30 mouse cellular contexts compared by ENCODE assay signal in genomic region chr13:63405151-63405550, GRCm38 (mm10).
DNase-seq lines count a peak whose midpoint lies in the region; ATAC-seq and TF ChIP-seq lines count a peak whose summit lies in the region.
"Had no signal": no experiment of that assay in that cellular context is flagged by ENCODE, and none has a peak within 500 bp of the region (broad histone marks: within the 10 kb centered on the region; RNA-seq: fewer than 3 reads in every experiment).

No protein-coding gene starts in this region.

- H3K27ac ChIP-seq in lung, embryonic 14.5 days (ENCODE audit: low read depth): no peak overlapping the region
- H3K27ac ChIP-seq: embryonic facial prominence, embryonic 10.5 days; embryonic facial prominence, embryonic 13.5 days; forebrain, embryonic 12.5 days; forebrain, embryonic 15.5 days; heart, embryonic 13.5 days; hindbrain, embryonic 14.5 days; hindbrain, postnatal 0 days had no signal

- ATAC-seq in lung, embryonic 14.5 days (ENCODE audit: insufficient read depth): no peak
- ATAC-seq: forebrain, embryonic 15.5 days; hindbrain, postnatal 0 days; Patski had no signal

- no peaks in the 10 kb centered on the region for H3K9me3 ChIP-seq in lung, embryonic 14.5 days (ENCODE audit: low read depth, low read length)
- H3K9me3 ChIP-seq: embryonic facial prominence, embryonic 10.5 days; embryonic facial prominence, embryonic 13.5 days; forebrain, embryonic 12.5 days; forebrain, embryonic 15.5 days; G1E; heart, embryonic 13.5 days had no signal

- H3K9ac ChIP-seq in lung, embryonic 14.5 days: no peak overlapping the region; the same call in 1 of the 2 replicates
- H3K9ac ChIP-seq: embryonic facial prominence, embryonic 13.5 days; forebrain, embryonic 12.5 days; forebrain, embryonic 15.5 days; heart, embryonic 13.5 days; hindbrain, embryonic 14.5 days had no signal

- H3K36me3 ChIP-seq in lung, embryonic 14.5 days (ENCODE audit: insufficient read depth): no peaks in the 10 kb centered on the region
- H3K36me3 ChIP-seq: embryonic facial prominence, embryonic 10.5 days; embryonic facial prominence, embryonic 13.5 days; forebrain, embryonic 12.5 days; forebrain, embryonic 15.5 days; heart, embryonic 13.5 days had no signal

- no peaks in the 10 kb centered on the region for H3K27me3 ChIP-seq in lung, embryonic 14.5 days (ENCODE audit: insufficient read depth, low read length)
- H3K27me3 ChIP-seq: CH12.LX; embryonic facial prominence, embryonic 13.5 days; forebrain, embryonic 12.5 days; forebrain, embryonic 15.5 days; heart, embryonic 13.5 days; Patski had no signal

- DNase-seq in gastrocnemius, postnatal 10 days: peak; percentile 12
- no peak for DNase-seq in gastrocnemius, adult 18-20 months (ENCODE audit: low spot score)
- DNase-seq in kidney, postnatal 14 days: peak; percentile 17
- DNase-seq in kidney, adult 18-20 months: no peak
- DNase-seq in lung, embryonic 14.5 days: peak; percentile 34
- no peak for DNase-seq in lung, postnatal 25 days (ENCODE audit: low spot score)
- peak; percentile 9 for DNase-seq in right cerebral cortex, postnatal 4 days
- no peak for DNase-seq in right cerebral cortex, postnatal 14 days
- DNase-seq: adrenal gland, postnatal 10 days; adrenal gland, postnatal 36 days; B cell, adult 2 months; cerebellum, adult 18-20 months; cerebellum, adult 9-11 months; cerebellum, postnatal 36 days; embryo, embryonic 11 days; gastrocnemius, postnatal 14 days; heart, adult 18-20 months; heart, postnatal 14 days; heart, postnatal 4 days had no signal

- TF ChIP-seq CTCF in lung, embryonic 14.5 days (IDR thresholded peaks at IDR 0.05; ENCODE audit: low read depth): no peak

- no peak overlapping the region for H3K4me2 ChIP-seq in lung, embryonic 14.5 days
- H3K4me2 ChIP-seq: embryonic facial prominence, embryonic 13.5 days; forebrain, embryonic 12.5 days; forebrain, embryonic 15.5 days; heart, embryonic 13.5 days; hindbrain, embryonic 14.5 days had no signal

- peaks cover 3% of the 10 kb centered on the region; the same call in 1 of the 2 replicates for H3K4me1 ChIP-seq in lung, embryonic 14.5 days (ENCODE audit: insufficient read depth)
- H3K4me1 ChIP-seq: embryonic facial prominence, embryonic 13.5 days; forebrain, embryonic 15.5 days had no signal

- H3K4me3 ChIP-seq in lung, embryonic 14.5 days (ENCODE audit: low read depth, low read length): no peak overlapping the region
- H3K4me3 ChIP-seq: embryonic facial prominence, embryonic 10.5 days; embryonic facial prominence, embryonic 13.5 days; erythroblast, embryonic 14.5 days; forebrain, embryonic 12.5 days; forebrain, embryonic 15.5 days; heart, embryonic 13.5 days had no signal

- WGBS in lung, embryonic 14.5 days: 64% methylated on average over 4 of the region's 4 CpGs

Comparison
In these comparisons a context has a peak if more than half of its experiments do, and no peak if none do; other contexts are left out.
1. DNase-seq: peak in gastrocnemius, postnatal 10 days (single experiment), kidney, postnatal 14 days (single experiment), lung, embryonic 14.5 days (single experiment) and right cerebral cortex, postnatal 4 days (single experiment); none in gastrocnemius, adult 18-20 months (single experiment), kidney, adult 18-20 months (single experiment), lung, postnatal 25 days (single experiment) and right cerebral cortex, postnatal 14 days (single experiment).